Mouse (Mus musculus) liver, embryonic 14.5 days (tissue): Measurements from ENCODE around the gene Dnajb4.

ENCODE experiments used
- CTCF ChIP-seq: IDR thresholded peaks from 2 replicates; pipeline ENCODE4 v1.5.1; 2016; ENCODE audit warnings: antibody characterized with exemption, low read depth, control low read depth
- EP300 ChIP-seq: IDR thresholded peaks from 2 replicates; pipeline ENCODE4 v1.6.1; 2016; ENCODE audit warnings: antibody characterized with exemption, low read depth

- no peak for TF ChIP-seq CTCF
- TF ChIP-seq EP300 = no peak
Measured at GRCm38 (mm10) chr3:152149449-152149848, 60.7 kb downstream of the Dnajb4 start.
